Mouse (Mus musculus): ENCODE measurements around the gene Polr2j. TPM values are rescaled to one million over a fixed set of nuclear protein-coding genes. Genes with fewer than 3 reads are reported as not detected.

The Polr2j gene
- polyA plus RNA-seq, 1 experiment from 2014 or later = 184 TPM

DNA sequence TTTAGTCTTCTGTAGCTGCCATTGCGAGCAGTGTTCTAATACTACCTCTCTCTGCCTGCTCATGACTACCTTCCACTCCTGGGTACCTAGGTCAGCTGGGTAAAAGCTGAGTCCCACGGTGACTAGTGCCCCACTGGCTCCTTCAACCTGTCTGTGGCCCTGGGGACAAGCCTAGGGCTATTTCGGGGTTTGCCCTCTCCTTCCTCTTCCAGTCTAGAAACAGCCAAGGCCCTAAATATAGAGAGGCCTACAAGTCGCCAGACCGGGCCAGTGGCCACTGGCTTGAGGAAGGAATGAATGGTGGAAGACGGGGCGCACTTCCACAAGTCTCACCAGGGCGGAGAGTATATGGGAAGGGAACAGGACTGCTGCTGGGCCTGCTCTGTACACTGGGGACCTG lies 30.1 kb upstream of the Polr2j start:
- no peak for DNase-seq (ENCODE audit: low spot score)
- H3K9ac ChIP-seq (replicated peaks; ENCODE audit: low read depth) = no peak overlapping the region
- H3K36me3 ChIP-seq (ENCODE audit: insufficient read depth, low read length) = no peaks in the 10 kb centered on the region
- H3K9me3 ChIP-seq (ENCODE audit: low read length) = no peaks in the 10 kb centered on the region
- H3K4me1 ChIP-seq (ENCODE audit: insufficient read depth, low read depth, low read length) = peaks cover 3% of the 10 kb centered on the region; the same call in 1 of the 2 replicates
- WGBS = 86% methylated on average over 8 of the region's 8 CpGs
- TF ChIP-seq CTCF (IDR thresholded peaks at IDR 0.05) (no peak), EP300 (IDR thresholded peaks at IDR 0.05) (no peak)
- H3K27me3 ChIP-seq (replicated peaks; ENCODE audit: insufficient read depth, low read length) = no peaks in the 10 kb centered on the region
- no peak for ATAC-seq
- H3K4me2 ChIP-seq (replicated peaks; ENCODE audit: low read depth, low read length) = no peak overlapping the region
- H3K27ac ChIP-seq (ENCODE audit: low read length) = no peak overlapping the region
- H3K4me3 ChIP-seq (ENCODE audit: low read depth, low read length) = no peak overlapping the region

DNA sequence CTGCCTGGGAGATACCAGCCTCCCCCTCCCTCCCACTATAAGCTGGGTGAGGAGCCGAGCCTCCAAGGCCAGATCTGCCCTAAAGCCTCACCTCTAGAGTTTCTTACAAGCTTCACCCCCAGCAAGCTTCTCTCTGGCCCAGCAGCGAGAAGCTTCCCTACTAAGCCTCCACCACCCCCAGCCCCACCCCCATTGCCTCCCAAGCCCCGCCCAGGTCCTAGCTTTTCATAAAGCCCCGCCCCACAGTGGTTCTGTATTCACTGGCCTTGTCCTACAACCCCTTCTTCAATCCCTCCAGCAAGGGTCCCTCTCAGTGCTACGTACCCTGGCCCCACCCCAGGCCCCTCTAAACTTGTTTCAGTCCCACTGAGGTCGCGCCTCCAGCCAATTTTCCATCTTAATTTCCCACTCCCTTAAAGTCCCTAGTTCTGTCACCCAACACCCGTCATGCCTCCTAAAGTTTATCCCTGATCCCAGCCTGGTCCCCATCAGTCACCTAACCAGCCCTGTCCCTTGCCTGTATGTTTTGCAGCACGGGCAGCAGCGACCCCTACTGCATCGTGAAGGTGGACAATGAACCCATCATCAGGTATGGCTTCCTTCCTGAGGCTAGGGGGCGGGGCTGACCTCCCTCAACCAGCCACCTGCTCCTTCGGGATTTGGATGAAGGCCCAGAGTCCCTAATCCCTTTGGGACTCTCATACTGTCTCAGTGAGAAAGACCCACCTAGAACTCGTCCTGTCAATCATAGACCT lies 27.4 kb upstream of the Polr2j start:
- TF ChIP-seq CTCF (IDR thresholded peaks at IDR 0.05) (peak; percentile 59), EP300 (IDR thresholded peaks at IDR 0.05) (no peak)
- Histone ChIP-seq H3K27me3 (replicated peaks; ENCODE audit: insufficient read depth, low read length) (no peaks in the 10 kb centered on the region), H3K4me2 (replicated peaks; ENCODE audit: low read depth, low read length) (no peak overlapping the region), H3K9ac (replicated peaks; ENCODE audit: low read depth) (no peak overlapping the region), H3K9me3 (ENCODE audit: low read length) (no peaks in the 10 kb centered on the region), H3K36me3 (ENCODE audit: insufficient read depth, low read length) (no peaks in the 10 kb centered on the region), H3K4me1 (ENCODE audit: insufficient read depth, low read depth, low read length) (peaks cover 3% of the 10 kb centered on the region; the same call in 1 of the 2 replicates), H3K4me3 (ENCODE audit: low read depth, low read length) (no peak overlapping the region), H3K27ac (ENCODE audit: low read length) (no peak overlapping the region)
- ATAC-seq (no peak), DNase-seq (ENCODE audit: low spot score) (no peak)
- 19% methylated on average over 14 of the region's 14 CpGs for WGBS

DNA sequence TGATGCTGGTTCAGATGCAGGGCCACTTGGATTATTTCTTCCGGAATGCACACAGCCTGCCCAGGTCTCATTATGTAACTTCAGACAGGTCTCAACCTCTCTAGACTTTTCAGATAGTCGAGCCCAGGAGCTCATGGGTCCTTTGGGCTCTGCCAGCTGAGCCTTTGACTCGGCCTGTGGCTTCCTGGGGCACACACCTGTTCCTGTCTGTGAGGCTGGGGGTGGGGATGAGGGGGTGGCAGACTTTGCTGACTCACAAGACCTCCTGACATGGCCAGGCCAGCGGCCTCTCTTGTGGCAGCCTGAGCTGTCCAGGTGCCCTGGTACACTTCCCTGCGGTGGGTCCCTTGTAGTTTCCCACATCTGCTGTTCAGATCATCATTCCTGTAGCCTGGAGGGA lies 24.5 kb upstream of the Polr2j start:
- no peaks in the 10 kb centered on the region for H3K9me3 ChIP-seq (ENCODE audit: low read length)
- no peak overlapping the region for H3K4me2 ChIP-seq (replicated peaks; ENCODE audit: low read depth, low read length)
- no peak overlapping the region for H3K4me3 ChIP-seq (ENCODE audit: low read depth, low read length)
- H3K9ac ChIP-seq (replicated peaks; ENCODE audit: low read depth) = no peak overlapping the region
- 52% methylated on average over 5 of the region's 5 CpGs for WGBS
- no peak overlapping the region for H3K27ac ChIP-seq (ENCODE audit: low read length)
- no peaks in the 10 kb centered on the region for H3K4me1 ChIP-seq (ENCODE audit: insufficient read depth, low read depth, low read length)
- H3K27me3 ChIP-seq (replicated peaks; ENCODE audit: insufficient read depth, low read length) = no peaks in the 10 kb centered on the region
- DNase-seq (ENCODE audit: low spot score) (no peak), ATAC-seq (no peak)
- TF ChIP-seq EP300 (IDR thresholded peaks at IDR 0.05) (no peak), CTCF (IDR thresholded peaks at IDR 0.05) (no peak)
- no peaks in the 10 kb centered on the region for H3K36me3 ChIP-seq (ENCODE audit: insufficient read depth, low read length)

DNA sequence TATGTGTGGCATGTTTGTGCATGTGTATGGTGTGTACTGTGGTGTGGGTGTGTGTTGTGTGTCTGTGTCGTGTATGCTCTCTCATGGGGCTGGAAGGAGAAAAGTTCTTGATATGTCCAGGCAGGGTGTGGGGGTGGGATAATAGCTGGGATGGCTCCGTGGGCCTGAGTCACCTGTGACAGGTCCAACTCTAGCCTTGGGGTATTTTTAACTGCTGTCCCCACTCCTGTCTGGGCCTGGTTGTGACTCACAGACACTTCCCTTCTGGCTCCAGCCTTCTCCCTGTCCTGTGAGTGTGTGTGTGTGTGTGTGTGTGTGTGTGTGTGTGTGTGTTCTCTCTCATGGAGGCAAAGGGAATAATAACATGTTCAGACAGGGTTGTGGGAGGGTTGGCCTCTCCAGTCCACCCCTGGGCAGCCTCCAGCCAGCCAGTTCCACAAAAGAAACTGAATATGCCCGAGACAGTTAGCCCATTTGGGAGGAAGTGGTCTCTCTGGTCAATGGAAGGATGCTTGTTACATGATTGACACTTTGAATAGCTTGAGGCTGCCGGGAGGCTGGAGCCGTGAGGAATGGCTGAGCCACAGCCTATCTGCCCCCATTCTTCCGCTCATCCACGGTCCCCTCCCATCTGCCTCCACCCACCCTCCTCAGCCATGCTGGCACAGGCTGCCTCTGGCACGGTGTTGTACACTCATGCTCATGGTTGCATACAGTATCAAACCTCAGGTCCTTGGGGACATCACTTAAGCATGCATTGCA lies 22.0 kb upstream of the Polr2j start:
- no peak overlapping the region for H3K4me3 ChIP-seq (ENCODE audit: low read depth, low read length)
- TF ChIP-seq CTCF (IDR thresholded peaks at IDR 0.05) (no peak), EP300 (IDR thresholded peaks at IDR 0.05) (no peak)
- no peak overlapping the region for H3K27ac ChIP-seq (ENCODE audit: low read length)
- no peak overlapping the region for H3K4me2 ChIP-seq (replicated peaks; ENCODE audit: low read depth, low read length)
- no peak for DNase-seq (ENCODE audit: low spot score)
- no peaks in the 10 kb centered on the region for H3K27me3 ChIP-seq (replicated peaks; ENCODE audit: insufficient read depth, low read length)
- H3K4me1 ChIP-seq (ENCODE audit: insufficient read depth, low read depth, low read length) = no peaks in the 10 kb centered on the region
- no peaks in the 10 kb centered on the region for H3K36me3 ChIP-seq (ENCODE audit: insufficient read depth, low read length)
- no peaks in the 10 kb centered on the region for H3K9me3 ChIP-seq (ENCODE audit: low read length)
- no peak for ATAC-seq
- 60% methylated on average over 8 of the region's 8 CpGs for WGBS
- no peak overlapping the region for H3K9ac ChIP-seq (replicated peaks; ENCODE audit: low read depth)

DNA sequence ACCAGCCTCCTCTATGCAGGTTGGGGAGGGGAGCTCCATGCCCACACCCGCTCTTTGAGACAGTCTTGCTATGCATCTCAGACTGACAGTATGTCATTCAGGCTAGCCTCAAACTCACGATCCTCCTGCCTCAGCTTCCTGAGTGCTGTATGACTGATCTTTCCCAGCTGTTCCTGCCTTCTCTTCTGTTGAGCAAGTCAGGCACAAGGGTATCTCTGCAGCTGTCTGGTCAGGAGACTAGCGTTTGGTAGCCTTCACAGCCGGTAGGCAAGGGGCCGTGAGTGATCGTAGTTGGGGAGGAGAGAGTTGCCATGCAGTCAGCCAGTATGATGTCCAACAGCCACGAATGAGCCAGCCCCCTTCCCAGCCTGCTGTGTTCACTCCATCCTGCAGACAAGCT lies 21.3 kb upstream of the Polr2j start:
- H3K4me2 ChIP-seq (replicated peaks; ENCODE audit: low read depth, low read length) = no peak overlapping the region
- TF ChIP-seq CTCF (IDR thresholded peaks at IDR 0.05) = no peak
- TF ChIP-seq EP300 (IDR thresholded peaks at IDR 0.05) = no peak
- ATAC-seq (no peak), DNase-seq (ENCODE audit: low spot score) (no peak)
- 58% methylated on average over 7 of the region's 7 CpGs for WGBS
- no peaks in the 10 kb centered on the region for H3K9me3 ChIP-seq (ENCODE audit: low read length)
- H3K36me3 ChIP-seq (ENCODE audit: insufficient read depth, low read length) = no peaks in the 10 kb centered on the region
- no peaks in the 10 kb centered on the region for H3K27me3 ChIP-seq (replicated peaks; ENCODE audit: insufficient read depth, low read length)
- H3K4me1 ChIP-seq (ENCODE audit: insufficient read depth, low read depth, low read length) = no peaks in the 10 kb centered on the region
- H3K4me3 ChIP-seq (ENCODE audit: low read depth, low read length) = no peak overlapping the region
- no peak overlapping the region for H3K27ac ChIP-seq (ENCODE audit: low read length)
- H3K9ac ChIP-seq (replicated peaks; ENCODE audit: low read depth) = no peak overlapping the region

DNA sequence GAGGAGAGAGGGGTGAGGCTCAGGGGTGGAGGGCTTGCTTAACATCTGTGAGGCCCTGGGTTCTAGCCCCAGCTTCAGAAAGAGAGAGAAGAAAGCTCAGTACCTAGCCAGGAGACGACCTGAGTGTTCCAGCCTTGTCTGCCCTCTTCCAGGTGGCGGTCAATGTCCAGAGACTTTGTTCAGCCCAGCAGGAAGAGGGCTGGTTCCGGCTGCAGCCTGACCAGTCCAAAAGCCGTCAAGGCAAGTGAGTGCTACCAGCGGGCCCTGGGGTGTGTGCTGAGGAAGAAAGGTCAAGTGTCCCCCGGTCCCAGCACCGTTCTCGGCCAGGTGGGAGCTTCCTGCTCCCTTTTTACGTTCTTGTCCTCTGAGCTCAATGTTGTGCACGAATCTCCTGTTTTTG lies 17.9 kb upstream of the Polr2j start:
- no peak overlapping the region for H3K4me2 ChIP-seq (replicated peaks; ENCODE audit: low read depth, low read length)
- H3K36me3 ChIP-seq (ENCODE audit: insufficient read depth, low read length) = no peaks in the 10 kb centered on the region
- H3K27me3 ChIP-seq (replicated peaks; ENCODE audit: insufficient read depth, low read length) = no peaks in the 10 kb centered on the region
- no peaks in the 10 kb centered on the region for H3K4me1 ChIP-seq (ENCODE audit: insufficient read depth, low read depth, low read length)
- no peak for ATAC-seq
- no peak overlapping the region for H3K9ac ChIP-seq (replicated peaks; ENCODE audit: low read depth)
- TF ChIP-seq CTCF (IDR thresholded peaks at IDR 0.05) (no peak), EP300 (IDR thresholded peaks at IDR 0.05) (no peak)
- no peaks in the 10 kb centered on the region for H3K9me3 ChIP-seq (ENCODE audit: low read length)
- WGBS = 64% methylated on average over 10 of the region's 10 CpGs
- DNase-seq (ENCODE audit: low spot score) = no peak
- H3K27ac ChIP-seq (ENCODE audit: low read length) = no peak overlapping the region
- H3K4me3 ChIP-seq (ENCODE audit: low read depth, low read length) = no peak overlapping the region
